Mouse (Mus musculus) small intestine, adult 2 months (tissue): ENCODE data around the gene Gm49383.

Experiments used
- CTCF ChIP-seq: fragments of 200-500 bp; IDR thresholded peaks from 2 replicates; pipeline ENCODE4 v1.5.1; 2012; ENCODE audit warnings: low read depth, mild to moderate bottlenecking, control low read depth, inconsistent platforms, low read length, moderate library complexity, mixed read lengths; ENCODE audit not compliant: insufficient replicate concordance, insufficient read length; ENCODE audit errors: extremely low read depth
- POLR2A ChIP-seq: fragments of 200-500 bp; IDR thresholded peaks from 2 replicates; pipeline ENCODE4 v1.6.1; 2012; ENCODE audit warnings: low read depth, mild to moderate bottlenecking, control low read depth, inconsistent platforms, low read length, moderate library complexity

DNA sequence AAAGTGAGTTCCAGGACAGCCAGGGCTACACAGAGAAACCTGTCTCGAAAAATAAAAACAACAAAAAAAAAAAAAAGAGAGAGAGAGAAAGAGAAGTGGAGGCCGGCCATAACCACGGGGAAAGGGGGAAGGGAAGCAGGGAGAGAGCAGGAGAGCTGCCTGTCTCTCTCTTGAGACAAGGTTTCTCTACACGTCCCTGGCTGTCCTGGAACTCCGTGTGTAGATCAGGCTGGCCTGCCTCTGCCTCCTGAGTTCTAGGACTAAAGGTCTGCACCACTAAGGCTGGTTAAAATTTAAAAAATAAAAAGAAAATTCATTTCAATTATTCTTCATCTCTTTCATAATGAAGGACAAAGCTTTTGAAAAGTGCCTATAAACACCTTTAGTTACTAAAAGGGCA is 5.5 kb downstream of the Gm49383 start:
- no peak for TF ChIP-seq POLR2A
- no peak for TF ChIP-seq CTCF
